Mouse (Mus musculus) megakaryocyte, embryonic 14.5 days (primary cell): ENCODE data around the gene Il12rb1.

Experiments
- FLI1 ChIP-seq: IDR thresholded peaks from 2 replicates; pipeline ENCODE4 v1.6.1; 2012; ENCODE audit warnings: low read length, inconsistent platforms, mixed read lengths
- GATA1 ChIP-seq: IDR thresholded peaks from 3 replicates; pipeline ENCODE4 v1.6.1; 2012; ENCODE audit warnings: mixed read lengths, low read length, inconsistent platforms, borderline replicate concordance

DNA sequence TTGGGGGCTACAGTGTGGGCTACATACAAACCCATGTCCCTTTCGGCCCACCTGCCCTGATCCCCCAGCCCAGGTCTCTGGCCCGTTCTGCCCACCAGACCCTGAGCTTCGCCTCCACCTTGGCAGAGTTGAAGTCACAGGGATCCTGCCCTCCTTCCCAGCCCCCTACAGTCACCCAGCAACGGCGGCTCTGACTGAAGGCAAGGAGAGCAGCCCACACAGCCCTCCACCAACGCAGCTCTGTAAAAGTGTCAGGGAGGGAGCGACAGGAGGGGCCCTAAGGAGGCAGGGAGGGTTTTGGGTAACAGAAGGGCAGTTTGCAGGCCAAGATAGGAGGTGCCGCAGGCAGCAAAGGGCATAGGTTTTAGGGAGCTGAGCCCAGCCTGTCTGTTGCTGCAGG is 17.4 kb upstream of the Il12rb1 start:
- TF ChIP-seq GATA1, result no peak
- TF ChIP-seq FLI1, result no peak
